Mouse (Mus musculus) G1E (cell line): ENCODE data around the gene Arpc4.

Source experiments
- CTCF ChIP-seq: IDR thresholded peaks from 2 replicates; pipeline ENCODE4 v1.5.1; 2012; ENCODE audit warnings: low read depth, low read length, inconsistent platforms, mixed read lengths
- GATA1 ChIP-seq: IDR thresholded peaks from 2 replicates; pipeline ENCODE4 v1.6.1; 2012; ENCODE audit warnings: borderline replicate concordance, low read length, inconsistent platforms, mixed read lengths

DNA sequence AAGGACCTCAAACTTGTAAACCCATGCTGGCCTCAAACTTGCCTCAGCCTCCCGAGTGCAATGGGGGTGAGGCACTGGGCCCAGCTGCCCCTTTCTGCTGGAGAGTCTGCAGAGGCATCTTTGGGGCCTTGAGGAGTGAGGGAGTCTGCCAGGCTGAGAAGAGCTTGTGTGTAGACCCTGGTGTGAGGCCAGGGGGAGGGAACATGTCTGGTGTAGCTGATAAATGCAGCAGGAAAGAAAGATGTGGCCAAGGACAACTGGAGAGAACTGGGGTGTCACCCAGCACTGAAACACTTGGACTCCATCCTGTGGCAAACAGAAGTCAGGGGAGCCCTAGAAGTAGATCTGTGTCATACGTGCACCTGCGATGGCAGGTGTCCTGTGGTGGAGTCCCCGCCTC, 4.4 kb upstream of the Arpc4 start:
- TF ChIP-seq CTCF (no peak), GATA1 (no peak)
